Mouse (Mus musculus): Measurements from ENCODE around the gene Dcaf7.

Gene Dcaf7

DNA sequence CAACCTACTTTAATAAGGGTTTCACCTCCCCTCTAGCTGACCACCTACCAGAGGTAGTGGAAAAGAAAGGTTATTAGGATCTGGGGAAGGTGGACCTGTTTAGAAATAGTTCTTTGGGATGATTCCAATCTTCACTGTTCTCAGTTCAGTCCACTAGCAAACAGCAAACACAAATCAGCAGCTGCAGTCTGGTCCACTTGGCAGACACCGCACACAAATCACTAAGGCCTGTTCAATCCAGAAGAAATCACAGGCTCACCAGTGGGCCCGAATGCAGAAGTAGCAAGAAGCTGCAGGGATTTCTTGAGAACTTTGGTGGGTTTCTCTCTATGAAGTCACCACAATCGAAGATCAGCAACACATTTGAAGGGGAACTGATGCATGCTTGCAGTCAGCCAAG, 66.2 kb downstream of the Dcaf7 start:
- DNase-seq (ENCODE audit: extremely low read depth, insufficient read length, low spot score), result no peak

DNA sequence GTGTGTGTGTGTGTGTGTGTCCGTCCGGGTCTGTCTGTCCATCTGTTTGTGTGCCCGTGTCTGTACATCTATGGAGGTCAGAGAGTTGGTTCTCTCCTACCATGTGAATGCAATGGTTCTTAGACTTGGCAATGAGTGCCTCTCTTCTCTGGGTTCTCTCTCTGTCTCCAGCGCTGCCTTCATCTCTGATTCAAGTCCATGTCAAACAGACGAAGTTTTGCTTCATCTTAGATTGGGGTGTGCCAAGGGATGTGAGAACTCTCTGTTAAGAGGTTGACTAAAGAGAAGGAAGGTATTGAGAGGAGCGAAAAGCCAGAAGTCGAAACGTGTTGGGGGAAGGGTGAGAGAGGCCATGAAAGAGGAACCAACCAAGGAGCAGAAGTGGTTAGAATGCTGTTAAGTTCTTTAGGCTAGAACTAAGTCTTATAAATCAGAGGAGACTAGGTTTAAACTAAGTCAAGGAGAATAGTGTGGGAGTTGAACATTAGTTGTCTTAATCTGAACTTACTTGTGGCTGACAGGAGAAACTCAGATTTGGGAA, 69.4 kb downstream of the Dcaf7 start:
- DNase-seq (ENCODE audit: extremely low read depth, insufficient read length, low spot score), result no peak

All from 3134 (cell line).